Mouse (Mus musculus) midbrain, embryonic 15.5 days (tissue): ENCODE measurements around the gene Cyb5r4. TPM values are rescaled to one million over a fixed set of nuclear protein-coding genes. Genes with fewer than 3 reads are reported as not detected.
"Not testable (repeated sequence)": the region's sequence is repeated elsewhere in the genome, so short reads cannot be mapped to it uniquely, and the experiment has no call there.

Experiments used
- ATAC-seq: fragments of 200-750 bp; cut with Nextera tagmentation; replicated peaks from 2 replicates; pipeline ENCODE4 v1.8.0; 2017; ENCODE audit warnings: moderate TSS enrichment
- H3K27ac ChIP-seq: fragments of 300-500 bp; sonication (generic); 2 replicates; pipeline ENCODE4 v1.5.1; 2015; ENCODE audit warnings: mild to moderate bottlenecking, inconsistent platforms
- H3K27me3 ChIP-seq: fragments of 300-500 bp; sonication (generic); replicated peaks from 2 replicates; pipeline ENCODE4 v1.6.1; 2015; ENCODE audit warnings: inconsistent platforms
- H3K36me3 ChIP-seq: fragments of 300-500 bp; sonication (generic); replicated peaks from 2 replicates; pipeline ENCODE4 v1.6.1; 2015; ENCODE audit warnings: inconsistent platforms
- H3K4me1 ChIP-seq: fragments of 300-500 bp; sonication (generic); 2 replicates; pipeline ENCODE4 v1.6.1; 2015; ENCODE audit warnings: inconsistent platforms
- H3K4me2 ChIP-seq: fragments of 300-500 bp; sonication (generic); 2 replicates; pipeline ENCODE4 v1.6.1; 2015; ENCODE audit warnings: inconsistent platforms, mild to moderate bottlenecking, moderate library complexity
- H3K4me3 ChIP-seq: fragments of 300-500 bp; sonication (generic); 2 replicates; pipeline ENCODE4 v1.5.1; 2015; ENCODE audit warnings: mild to moderate bottlenecking, inconsistent platforms
- H3K9ac ChIP-seq: fragments of 300-500 bp; sonication (generic); 2 replicates; pipeline ENCODE4 v1.6.1; 2015; ENCODE audit warnings: mild to moderate bottlenecking, inconsistent platforms
- H3K9me3 ChIP-seq: fragments of 300-500 bp; sonication (generic); 2 replicates; pipeline ENCODE4 v1.6.1; 2016; ENCODE audit warnings: inconsistent platforms
- WGBS: fragments of 180-500 bp; shearing (Covaris S2); methylation state at CpG from one replicate; pipeline ENCODE4 v1.1.7; 2015; ENCODE audit warnings: mixed read lengths; 5-methylcytosine and 5-hydroxymethylcytosine counted together
- polyA plus RNA-seq: library from polyadenylated mRNA; unstranded; fragments of >200 nt; fragmentation: Nextera tagmentation; extraction: Ambion mirVana; gene quantifications from 2 replicates; pipeline ENCODE4 v1.2.1, GENCODE M21; 2015

Cyb5r4 gene
- polyA plus RNA-seq, 1 experiment from 2014 or later = 56.9 TPM

GRCm38 (mm10) chr9:87115978-87116377, 94.2 kb downstream of the Cyb5r4 start:
- H3K27ac ChIP-seq = peak overlapping the region; percentile 89
- WGBS = 59% methylated on average over 1 of the region's 1 CpGs
- no peak overlapping the region for H3K4me3 ChIP-seq
- H3K9me3 ChIP-seq = no peaks in the 10 kb centered on the region
- H3K4me1 ChIP-seq = peaks cover 19% of the 10 kb centered on the region
- ATAC-seq = peak; percentile 55
- peak overlapping the region; percentile 17 for H3K4me2 ChIP-seq
- H3K27me3 ChIP-seq = no peaks in the 10 kb centered on the region
- no peak overlapping the region for H3K9ac ChIP-seq
- no peaks in the 10 kb centered on the region for H3K36me3 ChIP-seq

GRCm38 (mm10) chr9:87118996-87119395, 97.2 kb downstream of the Cyb5r4 start:
- 71% methylated on average over 3 of the region's 3 CpGs for WGBS
- no peaks in the 10 kb centered on the region for H3K36me3 ChIP-seq
- no peak overlapping the region for H3K4me2 ChIP-seq
- no peaks in the 10 kb centered on the region for H3K27me3 ChIP-seq
- ATAC-seq = no peak
- no peak overlapping the region for H3K9ac ChIP-seq
- H3K4me1 ChIP-seq = peaks cover 19% of the 10 kb centered on the region
- no peak overlapping the region for H3K4me3 ChIP-seq
- no peaks in the 10 kb centered on the region for H3K9me3 ChIP-seq
- no peak overlapping the region for H3K27ac ChIP-seq

- no peaks in the 10 kb centered on the region for H3K4me1 ChIP-seq
- no peaks in the 10 kb centered on the region for H3K9me3 ChIP-seq
- no peak overlapping the region for H3K4me3 ChIP-seq
- H3K27me3 ChIP-seq = no peaks in the 10 kb centered on the region
- no peaks in the 10 kb centered on the region for H3K36me3 ChIP-seq
- no peak overlapping the region for H3K27ac ChIP-seq
- WGBS = 61% methylated on average over 9 of the region's 9 CpGs
- peak; percentile 83 for ATAC-seq
- H3K9ac ChIP-seq = no peak overlapping the region
- no peak overlapping the region for H3K4me2 ChIP-seq
Observed at GRCm38 (mm10) chr9:87121956-87122493, 100.2 kb downstream of the Cyb5r4 start.

- not testable (repeated sequence) for H3K4me1 ChIP-seq, H3K36me3 ChIP-seq, ATAC-seq, H3K9me3 ChIP-seq, H3K4me2 ChIP-seq, H3K9ac ChIP-seq, H3K27ac ChIP-seq, H3K4me3 ChIP-seq, H3K27me3 ChIP-seq
- WGBS = 81% methylated on average over 6 of the region's 6 CpGs
Observed at GRCm38 (mm10) chr9:87127046-87127445, 105.2 kb downstream of the Cyb5r4 start.

Other genes with a start within 250 kb of the Cyb5r4 start
- 167 and 172 TPM in 2 replicates for gene Snap91, start 141.4 kb upstream of the Cyb5r4 start, polyA plus RNA-seq
- gene Ripply2, start 6.5 kb upstream of the Cyb5r4 start, polyA plus RNA-seq = 7.6 and 9.3 TPM in 2 replicates
- 2.3 TPM in 2 replicates for gene Mrap2, start 122.3 kb downstream of the Cyb5r4 start, polyA plus RNA-seq
- gene Cep162, start 233.5 kb downstream of the Cyb5r4 start, polyA plus RNA-seq = 7.5 and 8.2 TPM in 2 replicates